Mouse (Mus musculus): ENCODE data around the gene Prtn3. TPM values are rescaled to one million over a fixed set of nuclear protein-coding genes. Genes with fewer than 3 reads are reported as not detected.

Gene Prtn3
- total RNA-seq, 1 experiment, result 1.3 TPM

GRCm38 (mm10) chr10:79858416-79859074, 15.7 kb upstream of the Prtn3 start:
- TF ChIP-seq HCFC1 (IDR thresholded peaks at IDR 0.05; ENCODE audit: borderline replicate concordance, insufficient read depth, low read length), result no peak
- no peak for TF ChIP-seq MAFK (IDR thresholded peaks at IDR 0.05; ENCODE audit: insufficient read depth, low read depth, low read length)
- TF ChIP-seq ZC3H11A (IDR thresholded peaks at IDR 0.05; ENCODE audit: borderline replicate concordance, low read depth, low read length), result no peak
- TF ChIP-seq CHD2 (IDR thresholded peaks at IDR 0.05; ENCODE audit: low read depth, low read length), result no peak
- DNase-seq (ENCODE audit: low read depth, low spot score), result no peak
- peaks cover 76% of the 10 kb centered on the region for H3K36me3 ChIP-seq (ENCODE audit: control insufficient read depth, insufficient read depth, low read length, poor library complexity, severe bottlenecking)
- no peaks in the 10 kb centered on the region for H3K9me3 ChIP-seq (ENCODE audit: control insufficient read depth, insufficient read depth, low read depth, low read length)
- H3K4me1 ChIP-seq (ENCODE audit: control insufficient read depth in 2 of 2, insufficient read depth in 2 of 2, low read length in 2 of 2, poor library complexity in 1 of 2), result peaks cover 0 to 35% of the 10 kb centered on the region in 2 experiments; a peak in 1 of 4 replicates
- H3K4me3 ChIP-seq (ENCODE audit: insufficient read depth in 1 of 2, low read depth in 1 of 2, low read length in 2 of 2, poor library complexity in 1 of 2, severe bottlenecking in 1 of 2), result no peak overlapping the region; a peak in 1 of 4 replicates
- no peak overlapping the region for H3K27ac ChIP-seq (ENCODE audit: insufficient read depth, low read depth, low read length, poor library complexity, severe bottlenecking)
- no peak overlapping the region for H3K9ac ChIP-seq (ENCODE audit: insufficient read depth, low read depth, low read length, poor library complexity, severe bottlenecking)
- in situ Hi-C loops (cut with MboI; ENCODE audit: low sequenced_read_pairs in 2 of 2, unreplicated experiment in 2 of 2), result no loop called here

- Histone ChIP-seq H3K9me3 (ENCODE audit: control insufficient read depth, insufficient read depth, low read depth, low read length) (no peaks in the 10 kb centered on the region), H3K4me1 (ENCODE audit: control insufficient read depth in 2 of 2, insufficient read depth in 2 of 2, low read length in 2 of 2, poor library complexity in 1 of 2) (peaks cover 0 to 35% of the 10 kb centered on the region in 2 experiments; a peak in 1 of 4 replicates), H3K36me3 (ENCODE audit: control insufficient read depth, insufficient read depth, low read length, poor library complexity, severe bottlenecking) (peaks cover 77% of the 10 kb centered on the region), H3K4me3 (ENCODE audit: insufficient read depth in 1 of 2, low read depth in 1 of 2, low read length in 2 of 2, poor library complexity in 1 of 2, severe bottlenecking in 1 of 2) (no peak overlapping the region), H3K9ac (ENCODE audit: insufficient read depth, low read depth, low read length, poor library complexity, severe bottlenecking) (no peak overlapping the region), H3K27ac (ENCODE audit: insufficient read depth, low read depth, low read length, poor library complexity, severe bottlenecking) (no peak overlapping the region)
- no peak for TF ChIP-seq ZNF384 (IDR thresholded peaks at IDR 0.05; ENCODE audit: low read depth, low read length)
- no peak for TF ChIP-seq MAFK (IDR thresholded peaks at IDR 0.05; ENCODE audit: insufficient read depth, low read depth, low read length)
- TF ChIP-seq CHD2 (IDR thresholded peaks at IDR 0.05; ENCODE audit: low read depth, low read length), result no peak
- no peak for TF ChIP-seq HCFC1 (IDR thresholded peaks at IDR 0.05; ENCODE audit: borderline replicate concordance, insufficient read depth, low read length)
- no peak for TF ChIP-seq ZC3H11A (IDR thresholded peaks at IDR 0.05; ENCODE audit: borderline replicate concordance, low read depth, low read length)
- no peak for DNase-seq (ENCODE audit: low read depth, low spot score)
- in situ Hi-C loops (cut with MboI; ENCODE audit: low sequenced_read_pairs in 2 of 2, unreplicated experiment in 2 of 2), result no loop called here
These were observed 15.2 kb upstream of the Prtn3 start for GRCm38 (mm10) chr10:79859116-79859515.

GRCm38 (mm10) chr10:79860079-79860911, 14.0 kb upstream of the Prtn3 start:
- in situ Hi-C loops (cut with MboI; ENCODE audit: low sequenced_read_pairs in 2 of 2, unreplicated experiment in 2 of 2), result no loop called here
- Histone ChIP-seq H3K9me3 (ENCODE audit: control insufficient read depth, insufficient read depth, low read depth, low read length) (no peaks in the 10 kb centered on the region), H3K4me1 (ENCODE audit: control insufficient read depth in 2 of 2, insufficient read depth in 2 of 2, low read length in 2 of 2, poor library complexity in 1 of 2) (peaks cover 0 to 35% of the 10 kb centered on the region in 2 experiments; a peak in 1 of 4 replicates), H3K9ac (ENCODE audit: insufficient read depth, low read depth, low read length, poor library complexity, severe bottlenecking) (no peak overlapping the region), H3K27ac (ENCODE audit: insufficient read depth, low read depth, low read length, poor library complexity, severe bottlenecking) (no peak overlapping the region), H3K36me3 (ENCODE audit: control insufficient read depth, insufficient read depth, low read length, poor library complexity, severe bottlenecking) (peaks cover 77% of the 10 kb centered on the region), H3K4me3 (ENCODE audit: insufficient read depth in 1 of 2, low read depth in 1 of 2, low read length in 2 of 2, poor library complexity in 1 of 2, severe bottlenecking in 1 of 2) (no peak overlapping the region)
- no peak for DNase-seq (ENCODE audit: low read depth, low spot score)
- TF ChIP-seq MAFK (IDR thresholded peaks at IDR 0.05; ENCODE audit: insufficient read depth, low read depth, low read length) (no peak), ZC3H11A (IDR thresholded peaks at IDR 0.05; ENCODE audit: borderline replicate concordance, low read depth, low read length) (no peak), ZNF384 (IDR thresholded peaks at IDR 0.05; ENCODE audit: low read depth, low read length) (no peak), CHD2 (IDR thresholded peaks at IDR 0.05; ENCODE audit: low read depth, low read length) (no peak), HCFC1 (IDR thresholded peaks at IDR 0.05; ENCODE audit: borderline replicate concordance, insufficient read depth, low read length) (no peak)

GRCm38 (mm10) chr10:79861230-79862048, 12.8 kb upstream of the Prtn3 start:
- H3K9ac ChIP-seq (ENCODE audit: insufficient read depth, low read depth, low read length, poor library complexity, severe bottlenecking), result no peak overlapping the region
- H3K4me1 ChIP-seq (ENCODE audit: control insufficient read depth in 2 of 2, insufficient read depth in 2 of 2, low read length in 2 of 2, poor library complexity in 1 of 2), result peaks cover 0 to 32% of the 10 kb centered on the region in 2 experiments; a peak in 1 of 4 replicates
- no peak overlapping the region for H3K27ac ChIP-seq (ENCODE audit: insufficient read depth, low read depth, low read length, poor library complexity, severe bottlenecking)
- peaks cover 71% of the 10 kb centered on the region for H3K36me3 ChIP-seq (ENCODE audit: control insufficient read depth, insufficient read depth, low read length, poor library complexity, severe bottlenecking)
- TF ChIP-seq CHD2 (IDR thresholded peaks at IDR 0.05; ENCODE audit: low read depth, low read length) (no peak), HCFC1 (IDR thresholded peaks at IDR 0.05; ENCODE audit: borderline replicate concordance, insufficient read depth, low read length) (no peak), ZC3H11A (IDR thresholded peaks at IDR 0.05; ENCODE audit: borderline replicate concordance, low read depth, low read length) (no peak), ZNF384 (IDR thresholded peaks at IDR 0.05; ENCODE audit: low read depth, low read length) (no peak), MAFK (IDR thresholded peaks at IDR 0.05; ENCODE audit: insufficient read depth, low read depth, low read length) (no peak)
- no peak for DNase-seq (ENCODE audit: low read depth, low spot score)
- H3K4me3 ChIP-seq (ENCODE audit: insufficient read depth in 1 of 2, low read depth in 1 of 2, low read length in 2 of 2, poor library complexity in 1 of 2, severe bottlenecking in 1 of 2), result no peak overlapping the region
- in situ Hi-C loops (cut with MboI; ENCODE audit: low sequenced_read_pairs in 2 of 2, unreplicated experiment in 2 of 2), result no loop called here
- no peaks in the 10 kb centered on the region for H3K9me3 ChIP-seq (ENCODE audit: control insufficient read depth, insufficient read depth, low read depth, low read length)

All from ES-E14 (cell line).